Mouse (Mus musculus): ENCODE measurements at regions not wholly inside any gene's neighbourhood (a gene's known extent, or its start where the extent isn't known, plus 50 kb on each side); places are given as distances from the start of the nearest gene placed in this dataset.

GRCm38 (mm10) chr3:45645856-45646450 lies 267.8 kb downstream of the Pcdh10 start:
- no peak overlapping the region for H3K4me3 ChIP-seq (replicated peaks; ENCODE audit: low read depth, low read length)
- no peak overlapping the region for H3K27ac ChIP-seq (replicated peaks; ENCODE audit: low read depth, low read length)
- no peak overlapping the region for H3K9ac ChIP-seq (replicated peaks; ENCODE audit: low read length)
- H3K27me3 ChIP-seq (ENCODE audit: control insufficient read depth, insufficient read depth, low read length) = no peaks in the 10 kb centered on the region
- 94% methylated on average over 6 of the region's 6 CpGs for WGBS
- no peak overlapping the region for H3K4me2 ChIP-seq (ENCODE audit: low read length)
- DNase-seq (no peak), ATAC-seq (ENCODE audit: low FRiP score, low TSS enrichment) (no peak)
- H3K36me3 ChIP-seq (ENCODE audit: control insufficient read depth, insufficient read depth, low read length) = no peaks in the 10 kb centered on the region
- no peaks in the 10 kb centered on the region for H3K9me3 ChIP-seq (ENCODE audit: control insufficient read depth, low read length)
- no peaks in the 10 kb centered on the region for H3K4me1 ChIP-seq (ENCODE audit: control insufficient read depth, insufficient read depth, low read length)

GRCm38 (mm10) chr3:45649361-45649760 lies 271.2 kb downstream of the Pcdh10 start:
- Histone ChIP-seq H3K27ac (replicated peaks; ENCODE audit: low read depth, low read length) (no peak overlapping the region), H3K9ac (replicated peaks; ENCODE audit: low read length) (no peak overlapping the region), H3K4me2 (ENCODE audit: low read length) (no peak overlapping the region), H3K27me3 (ENCODE audit: control insufficient read depth, insufficient read depth, low read length) (no peaks in the 10 kb centered on the region), H3K36me3 (ENCODE audit: control insufficient read depth, insufficient read depth, low read length) (no peaks in the 10 kb centered on the region), H3K9me3 (ENCODE audit: control insufficient read depth, low read length) (no peaks in the 10 kb centered on the region), H3K4me1 (ENCODE audit: control insufficient read depth, insufficient read depth, low read length) (no peaks in the 10 kb centered on the region), H3K4me3 (replicated peaks; ENCODE audit: low read depth, low read length) (no peak overlapping the region)
- DNase-seq (no peak), ATAC-seq (ENCODE audit: low FRiP score, low TSS enrichment) (no peak)

GRCm38 (mm10) chr3:45657023-45657422 lies 278.8 kb downstream of the Pcdh10 start:
- 75% methylated on average over 5 of the region's 5 CpGs for WGBS
- no peak overlapping the region for H3K4me3 ChIP-seq (replicated peaks; ENCODE audit: low read depth, low read length)
- H3K9ac ChIP-seq (replicated peaks; ENCODE audit: low read length) = no peak overlapping the region
- no peaks in the 10 kb centered on the region for H3K4me1 ChIP-seq (ENCODE audit: control insufficient read depth, insufficient read depth, low read length)
- no peak overlapping the region for H3K27ac ChIP-seq (replicated peaks; ENCODE audit: low read depth, low read length)
- H3K36me3 ChIP-seq (ENCODE audit: control insufficient read depth, insufficient read depth, low read length) = no peaks in the 10 kb centered on the region
- no peak overlapping the region for H3K4me2 ChIP-seq (ENCODE audit: low read length)
- no peaks in the 10 kb centered on the region for H3K27me3 ChIP-seq (ENCODE audit: control insufficient read depth, insufficient read depth, low read length)
- DNase-seq (peak; percentile 20), ATAC-seq (ENCODE audit: low FRiP score, low TSS enrichment) (no peak)
- no peaks in the 10 kb centered on the region for H3K9me3 ChIP-seq (ENCODE audit: control insufficient read depth, low read length)

- H3K4me3 ChIP-seq (replicated peaks; ENCODE audit: low read depth, low read length) = no peak overlapping the region
- no peaks in the 10 kb centered on the region for H3K9me3 ChIP-seq (ENCODE audit: control insufficient read depth, low read length)
- 80% methylated on average over 2 of the region's 2 CpGs for WGBS
- no peak overlapping the region for H3K27ac ChIP-seq (replicated peaks; ENCODE audit: low read depth, low read length)
- no peak overlapping the region for H3K4me2 ChIP-seq (ENCODE audit: low read length)
- H3K36me3 ChIP-seq (ENCODE audit: control insufficient read depth, insufficient read depth, low read length) = no peaks in the 10 kb centered on the region
- no peak for DNase-seq
- H3K4me1 ChIP-seq (ENCODE audit: control insufficient read depth, insufficient read depth, low read length) = no peaks in the 10 kb centered on the region
- no peak overlapping the region for H3K9ac ChIP-seq (replicated peaks; ENCODE audit: low read length)
- no peaks in the 10 kb centered on the region for H3K27me3 ChIP-seq (ENCODE audit: control insufficient read depth, insufficient read depth, low read length)
- ATAC-seq (ENCODE audit: low FRiP score, low TSS enrichment) = no peak
These were observed 280.0 kb downstream of the Pcdh10 start for GRCm38 (mm10) chr3:45658093-45658776.

- no peaks in the 10 kb centered on the region for H3K36me3 ChIP-seq (ENCODE audit: control insufficient read depth, insufficient read depth, low read length)
- no peaks in the 10 kb centered on the region for H3K27me3 ChIP-seq (ENCODE audit: control insufficient read depth, insufficient read depth, low read length)
- ATAC-seq (ENCODE audit: low FRiP score, low TSS enrichment) (no peak), DNase-seq (no peak)
- H3K4me3 ChIP-seq (replicated peaks; ENCODE audit: low read depth, low read length) = no peak overlapping the region
- WGBS = 97% methylated on average over 1 of the region's 1 CpGs
- H3K4me2 ChIP-seq (ENCODE audit: low read length) = no peak overlapping the region
- no peaks in the 10 kb centered on the region for H3K4me1 ChIP-seq (ENCODE audit: control insufficient read depth, insufficient read depth, low read length)
- no peak overlapping the region for H3K27ac ChIP-seq (replicated peaks; ENCODE audit: low read depth, low read length)
- no peak overlapping the region for H3K9ac ChIP-seq (replicated peaks; ENCODE audit: low read length)
- H3K9me3 ChIP-seq (ENCODE audit: control insufficient read depth, low read length) = no peaks in the 10 kb centered on the region
These were observed 280.9 kb downstream of the Pcdh10 start for GRCm38 (mm10) chr3:45659052-45659451.

- Histone ChIP-seq H3K27ac (replicated peaks; ENCODE audit: low read depth, low read length) (no peak overlapping the region), H3K4me1 (ENCODE audit: control insufficient read depth, insufficient read depth, low read length) (no peaks in the 10 kb centered on the region), H3K9me3 (ENCODE audit: control insufficient read depth, low read length) (no peaks in the 10 kb centered on the region), H3K4me2 (ENCODE audit: low read length) (no peak overlapping the region), H3K27me3 (ENCODE audit: control insufficient read depth, insufficient read depth, low read length) (no peaks in the 10 kb centered on the region), H3K36me3 (ENCODE audit: control insufficient read depth, insufficient read depth, low read length) (no peaks in the 10 kb centered on the region), H3K9ac (replicated peaks; ENCODE audit: low read length) (no peak overlapping the region), H3K4me3 (replicated peaks; ENCODE audit: low read depth, low read length) (no peak overlapping the region)
- ATAC-seq (ENCODE audit: low FRiP score, low TSS enrichment) = no peak
- DNase-seq = peak; percentile 18
These were observed 292.2 kb downstream of the Pcdh10 start for GRCm38 (mm10) chr3:45670434-45670833.

- H3K27ac ChIP-seq (replicated peaks; ENCODE audit: low read depth, low read length) = no peak overlapping the region
- H3K36me3 ChIP-seq (ENCODE audit: control insufficient read depth, insufficient read depth, low read length) = no peaks in the 10 kb centered on the region
- no peaks in the 10 kb centered on the region for H3K27me3 ChIP-seq (ENCODE audit: control insufficient read depth, insufficient read depth, low read length)
- no peaks in the 10 kb centered on the region for H3K9me3 ChIP-seq (ENCODE audit: control insufficient read depth, low read length)
- H3K9ac ChIP-seq (replicated peaks; ENCODE audit: low read length) = no peak overlapping the region
- ATAC-seq (ENCODE audit: low FRiP score, low TSS enrichment) (no peak), DNase-seq (no peak)
- H3K4me2 ChIP-seq (ENCODE audit: low read length) = no peak overlapping the region
- peaks cover 6% of the 10 kb centered on the region for H3K4me1 ChIP-seq (ENCODE audit: control insufficient read depth, insufficient read depth, low read length)
- 90% methylated on average over 6 of the region's 6 CpGs for WGBS
- H3K4me3 ChIP-seq (replicated peaks; ENCODE audit: low read depth, low read length) = no peak overlapping the region
These were observed 299.5 kb downstream of the Pcdh10 start for GRCm38 (mm10) chr3:45677672-45678071.

- Histone ChIP-seq H3K4me2 (ENCODE audit: low read length) (peak overlapping the region; percentile 42), H3K4me3 (replicated peaks; ENCODE audit: low read depth, low read length) (no peak overlapping the region; the same call in 1 of the 2 replicates), H3K27me3 (ENCODE audit: control insufficient read depth, insufficient read depth, low read length) (no peaks in the 10 kb centered on the region), H3K9me3 (ENCODE audit: control insufficient read depth, low read length) (no peaks in the 10 kb centered on the region), H3K36me3 (ENCODE audit: control insufficient read depth, insufficient read depth, low read length) (no peaks in the 10 kb centered on the region), H3K27ac (replicated peaks; ENCODE audit: low read depth, low read length) (no peak overlapping the region), H3K4me1 (ENCODE audit: control insufficient read depth, insufficient read depth, low read length) (peaks cover 6% of the 10 kb centered on the region), H3K9ac (replicated peaks; ENCODE audit: low read length) (no peak overlapping the region)
- peak; percentile 64 for DNase-seq
- under 1% methylated on average over 12 of the region's 12 CpGs for WGBS
- ATAC-seq (ENCODE audit: low FRiP score, low TSS enrichment) = peak; percentile 71; the same call in 1 of the 2 replicates
These were observed 303.2 kb downstream of the Pcdh10 start for GRCm38 (mm10) chr3:45681410-45681809.

- Histone ChIP-seq H3K27me3 (ENCODE audit: control insufficient read depth, insufficient read depth, low read length) (no peaks in the 10 kb centered on the region), H3K4me1 (ENCODE audit: control insufficient read depth, insufficient read depth, low read length) (no peaks in the 10 kb centered on the region), H3K27ac (replicated peaks; ENCODE audit: low read depth, low read length) (no peak overlapping the region), H3K36me3 (ENCODE audit: control insufficient read depth, insufficient read depth, low read length) (no peaks in the 10 kb centered on the region), H3K4me3 (replicated peaks; ENCODE audit: low read depth, low read length) (no peak overlapping the region), H3K9me3 (ENCODE audit: control insufficient read depth, low read length) (no peaks in the 10 kb centered on the region), H3K4me2 (ENCODE audit: low read length) (no peak overlapping the region), H3K9ac (replicated peaks; ENCODE audit: low read length) (no peak overlapping the region)
- DNase-seq (peak; percentile 42), ATAC-seq (ENCODE audit: low FRiP score, low TSS enrichment) (no peak; the same call in 1 of the 2 replicates)
- WGBS = 23% methylated on average over 1 of the region's 1 CpGs
These were observed 329.7 kb downstream of the Pcdh10 start for GRCm38 (mm10) chr3:45707891-45708290.

Data from midbrain, embryonic 14.5 days (tissue).